Mouse (Mus musculus) heart, embryonic 15.5 days (tissue): Measurements from ENCODE around the gene Zfp933. TPM values are rescaled to one million over a fixed set of nuclear protein-coding genes. Genes with fewer than 3 reads are reported as not detected.
"Not testable (repeated sequence)": the region's sequence is repeated elsewhere in the genome, so short reads cannot be mapped to it uniquely, and the experiment has no call there.

Experiments used
- ATAC-seq: fragments of 200-750 bp; cut with Nextera tagmentation; replicated peaks from 2 replicates; pipeline ENCODE4 v1.8.0; 2017; ENCODE audit warnings: low read depth, moderate TSS enrichment; ENCODE audit not compliant: insufficient number of reproducible peaks, insufficient read depth, low FRiP score
- H3K27ac ChIP-seq: fragments of 300-500 bp; sonication (generic); 2 replicates; pipeline ENCODE4 v1.5.1; 2015; ENCODE audit warnings: mild to moderate bottlenecking, inconsistent platforms
- H3K27me3 ChIP-seq: fragments of 300-500 bp; sonication (generic); 2 replicates; pipeline ENCODE4 v1.6.1; 2015; ENCODE audit warnings: inconsistent platforms
- H3K36me3 ChIP-seq: fragments of 300-500 bp; sonication (generic); 2 replicates; pipeline ENCODE4 v1.6.1; 2015; ENCODE audit warnings: mild to moderate bottlenecking, inconsistent platforms
- H3K4me1 ChIP-seq: fragments of 300-500 bp; sonication (generic); replicated peaks from 2 replicates; pipeline ENCODE4 v1.6.1; 2015; ENCODE audit warnings: inconsistent platforms
- H3K4me2 ChIP-seq: fragments of 300-500 bp; sonication (generic); 2 replicates; pipeline ENCODE4 v1.6.1; 2015; ENCODE audit warnings: inconsistent platforms, mild to moderate bottlenecking, moderate library complexity
- H3K4me3 ChIP-seq: fragments of 300-500 bp; sonication (generic); 2 replicates; pipeline ENCODE4 v1.5.1; 2015; ENCODE audit warnings: mild to moderate bottlenecking, inconsistent platforms
- H3K9ac ChIP-seq: fragments of 300-500 bp; sonication (generic); 2 replicates; pipeline ENCODE4 v1.6.1; 2015; ENCODE audit warnings: mild to moderate bottlenecking, inconsistent platforms
- H3K9me3 ChIP-seq: fragments of 300-500 bp; sonication (generic); replicated peaks from 2 replicates; pipeline ENCODE4 v1.6.1; 2016; ENCODE audit warnings: inconsistent platforms
- WGBS: fragments of 180-500 bp; shearing (Covaris S2); methylation state at CpG from one replicate; pipeline ENCODE4 v1.1.7; 2015; ENCODE audit warnings: mixed read lengths; 5-methylcytosine and 5-hydroxymethylcytosine counted together
- polyA plus RNA-seq: library from polyadenylated mRNA; unstranded; fragments of >200 nt; fragmentation: Nextera tagmentation; extraction: Ambion mirVana; gene quantifications from 2 replicates; pipeline ENCODE4 v1.2.1, GENCODE M21; 2015

Zfp933 gene
- polyA plus RNA-seq, 1 experiment from 2014 or later, result 4.0 TPM

DNA sequence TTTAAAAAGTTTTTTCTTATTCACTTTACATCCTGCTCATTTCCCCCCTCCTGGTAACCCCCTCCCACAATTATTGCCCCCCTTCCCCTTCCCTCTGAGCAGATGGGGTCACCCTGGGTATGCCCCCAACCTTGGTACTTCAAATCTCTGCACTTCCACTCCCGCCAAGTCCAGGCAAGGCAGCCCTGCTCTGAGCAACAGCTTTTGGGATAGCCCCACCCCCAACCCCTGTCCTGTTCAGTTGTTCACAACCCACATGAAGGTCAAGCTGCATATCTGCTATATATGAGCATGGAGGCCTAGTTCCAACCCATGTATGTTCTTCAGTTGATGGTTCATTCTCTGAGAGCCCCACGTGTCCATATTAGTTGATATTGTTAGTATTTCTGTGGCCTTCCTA is 2.6 kb upstream of the Zfp933 start:
- Histone ChIP-seq H3K9me3 (no peaks in the 10 kb centered on the region), H3K27me3 (no peaks in the 10 kb centered on the region), H3K9ac (no peak overlapping the region), H3K36me3 (no peaks in the 10 kb centered on the region), H3K4me3 (no peak overlapping the region), H3K4me1 (peaks cover 9% of the 10 kb centered on the region), H3K27ac (no peak overlapping the region), H3K4me2 (no peak overlapping the region)
- ATAC-seq, result no peak
- 80% methylated on average over 2 of the region's 2 CpGs for WGBS

DNA sequence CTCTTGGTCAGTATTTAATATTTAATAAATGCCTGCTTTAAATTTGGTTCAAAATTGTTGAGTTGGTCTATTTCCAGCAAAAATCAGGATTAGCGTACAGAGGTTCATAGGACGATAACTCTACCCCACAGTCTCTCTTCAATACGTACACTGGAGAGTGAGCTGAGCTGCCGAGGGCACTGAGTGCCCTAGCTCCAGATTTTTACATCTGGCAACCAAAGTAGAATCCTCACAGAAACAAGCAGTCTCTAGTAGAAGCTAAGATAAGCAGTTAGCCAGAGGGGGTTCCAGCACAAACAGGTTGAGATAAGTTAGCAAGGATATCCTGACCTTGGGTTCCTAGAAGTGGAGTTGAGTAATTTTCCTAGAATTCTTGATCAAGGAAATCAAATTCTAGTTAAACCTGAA is 422 bp upstream of the Zfp933 start:
- H3K27ac ChIP-seq, result peak overlapping the region; percentile 17
- peak; percentile 42 for ATAC-seq
- peak overlapping the region; percentile 92 for H3K4me3 ChIP-seq
- H3K4me1 ChIP-seq, result peaks cover 9% of the 10 kb centered on the region
- H3K36me3 ChIP-seq, result peaks cover 5% of the 10 kb centered on the region; the same call in 1 of the 2 replicates
- H3K27me3 ChIP-seq, result no peaks in the 10 kb centered on the region
- peak overlapping the region; percentile 35 for H3K9ac ChIP-seq
- WGBS, result 4% methylated on average over 4 of the region's 4 CpGs
- H3K4me2 ChIP-seq, result peak overlapping the region; percentile 64
- H3K9me3 ChIP-seq, result no peaks in the 10 kb centered on the region

DNA sequence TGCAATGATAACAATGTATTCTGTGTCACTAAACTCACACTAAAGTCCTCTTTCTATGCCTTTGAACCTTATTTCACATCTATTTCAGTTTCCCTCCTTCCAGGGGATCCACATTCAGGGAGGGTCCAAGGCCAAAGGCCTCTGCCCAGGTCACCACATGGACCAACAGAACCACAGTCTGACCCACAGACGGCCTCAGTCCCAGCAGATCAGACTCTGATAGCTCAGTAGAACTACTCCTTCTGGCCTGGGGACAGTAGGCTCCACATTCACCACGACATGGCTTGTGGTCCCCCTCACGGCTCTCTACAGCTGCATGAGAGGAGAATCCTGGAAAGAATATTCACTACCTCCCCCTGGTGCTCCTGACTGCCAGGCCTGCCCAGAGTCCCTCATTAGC is 5.3 kb downstream of the Zfp933 start:
- H3K9ac ChIP-seq, result no peak overlapping the region
- peaks cover 7% of the 10 kb centered on the region; the same call in 1 of the 2 replicates for H3K9me3 ChIP-seq
- no peak for ATAC-seq
- no peak overlapping the region for H3K4me2 ChIP-seq
- H3K4me1 ChIP-seq, result peaks cover 6% of the 10 kb centered on the region
- WGBS, result 93% methylated on average over 3 of the region's 3 CpGs
- no peaks in the 10 kb centered on the region for H3K27me3 ChIP-seq
- peaks cover 32% of the 10 kb centered on the region for H3K36me3 ChIP-seq
- H3K27ac ChIP-seq, result no peak overlapping the region
- no peak overlapping the region for H3K4me3 ChIP-seq

DNA sequence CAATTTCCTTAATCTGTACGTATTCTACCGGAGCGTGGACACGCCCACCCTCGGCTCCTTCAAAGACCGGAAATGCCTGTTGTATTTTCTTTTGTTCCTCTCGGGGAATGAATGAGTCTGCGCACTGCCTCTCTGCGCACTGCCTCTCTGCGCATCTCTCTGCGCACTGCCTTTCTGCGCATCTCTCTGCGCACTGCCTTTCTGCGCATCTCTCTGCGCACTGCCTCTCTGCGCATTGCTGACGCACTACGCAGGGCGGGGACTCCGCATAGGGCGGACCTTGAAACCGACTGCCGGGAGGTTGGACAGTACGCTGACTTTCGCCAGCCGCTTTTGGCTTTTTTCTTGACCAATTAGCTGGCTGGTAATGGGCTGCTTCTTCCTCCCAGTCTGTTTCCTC is 8.9 kb downstream of the Zfp933 start:
- ATAC-seq, H3K4me3 ChIP-seq, H3K9me3 ChIP-seq, H3K4me1 ChIP-seq, H3K4me2 ChIP-seq, H3K27me3 ChIP-seq, H3K27ac ChIP-seq, H3K9ac ChIP-seq: not testable (repeated sequence)
- peaks cover 29% of the 10 kb centered on the region for H3K36me3 ChIP-seq
- 98% methylated on average over 14 of the region's 26 CpGs for WGBS

DNA sequence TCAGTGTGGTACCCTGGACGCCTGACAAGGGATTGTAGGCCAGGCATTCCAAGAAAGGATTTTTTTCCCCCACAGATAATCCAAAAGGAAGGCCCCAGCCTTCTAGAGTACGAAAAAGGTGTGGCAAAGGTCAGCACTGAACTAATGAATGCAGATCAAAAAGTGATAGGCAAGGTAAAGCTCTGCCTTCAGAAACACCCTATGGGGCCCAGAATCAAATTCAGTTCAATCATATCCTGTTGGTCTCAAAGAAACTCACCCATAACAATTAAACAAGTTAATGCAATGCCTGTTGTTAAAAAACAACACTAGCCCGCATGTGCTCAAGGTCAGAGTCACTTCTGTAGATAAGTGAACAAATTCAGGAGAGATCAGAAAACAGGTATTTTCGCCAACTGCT is 23.8 kb downstream of the Zfp933 start:
- H3K9me3 ChIP-seq, result peaks cover 60% of the 10 kb centered on the region
- H3K4me3 ChIP-seq, result no peak overlapping the region
- H3K36me3 ChIP-seq, result peaks cover 55% of the 10 kb centered on the region
- WGBS, result 94% methylated on average over 4 of the region's 4 CpGs
- H3K4me2 ChIP-seq, result no peak overlapping the region
- no peak for ATAC-seq
- no peak overlapping the region for H3K27ac ChIP-seq
- no peak overlapping the region for H3K9ac ChIP-seq
- H3K4me1 ChIP-seq, result no peaks in the 10 kb centered on the region
- no peaks in the 10 kb centered on the region for H3K27me3 ChIP-seq

DNA sequence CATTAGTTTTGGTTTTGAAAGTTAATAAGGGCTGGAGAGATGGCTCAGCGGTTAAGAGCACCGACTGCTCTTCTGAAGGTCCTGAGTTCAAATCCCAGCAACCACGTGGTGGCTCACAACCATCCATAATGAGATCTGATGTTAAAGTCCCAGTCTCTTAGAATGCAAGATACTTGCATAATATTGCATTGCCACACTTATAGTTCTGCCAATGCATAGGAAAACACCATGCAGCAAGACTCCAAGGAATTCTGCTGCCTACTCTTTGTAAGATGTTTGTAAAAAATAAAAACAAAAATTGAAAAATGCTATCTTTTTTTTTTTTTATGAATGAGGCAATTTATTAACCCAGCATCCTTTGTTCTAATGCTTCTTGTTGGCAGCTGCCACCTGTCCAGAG is 26.8 kb downstream of the Zfp933 start:
- ATAC-seq, H3K9ac ChIP-seq, H3K4me3 ChIP-seq, H3K4me2 ChIP-seq, H3K27me3 ChIP-seq, H3K27ac ChIP-seq, H3K4me1 ChIP-seq: not testable (repeated sequence)
- 83% methylated on average over 3 of the region's 3 CpGs for WGBS
- Histone ChIP-seq H3K9me3 (peaks cover 46% of the 10 kb centered on the region), H3K36me3 (peaks cover 30% of the 10 kb centered on the region)

DNA sequence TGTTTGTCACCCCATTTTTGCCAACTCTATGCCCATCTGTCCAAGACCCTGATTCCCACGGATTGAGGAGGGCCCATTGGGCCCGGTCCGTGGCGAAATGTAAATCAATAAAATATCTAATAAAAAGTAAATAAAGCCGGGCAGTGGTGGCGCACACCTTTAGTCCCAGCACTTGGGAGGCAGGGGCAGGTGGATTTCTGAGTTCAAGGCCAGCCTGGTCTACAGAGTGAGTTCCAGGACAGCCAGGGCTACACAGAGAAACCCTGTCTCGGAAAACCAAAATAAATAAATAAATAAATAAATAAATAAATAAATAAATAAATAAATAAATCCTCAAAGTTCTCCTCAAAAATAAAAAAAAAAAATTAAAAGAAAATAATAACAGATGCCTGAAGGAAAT is 28.5 kb downstream of the Zfp933 start:
- Histone ChIP-seq H3K9me3 (peaks cover 30% of the 10 kb centered on the region; the same call in 1 of the 2 replicates), H3K36me3 (peaks cover 12% of the 10 kb centered on the region)
- H3K4me1 ChIP-seq, H3K4me2 ChIP-seq, ATAC-seq, H3K9ac ChIP-seq, H3K27ac ChIP-seq, H3K27me3 ChIP-seq, H3K4me3 ChIP-seq: not testable (repeated sequence)
- WGBS, result 80% methylated on average over 7 of the region's 7 CpGs

DNA sequence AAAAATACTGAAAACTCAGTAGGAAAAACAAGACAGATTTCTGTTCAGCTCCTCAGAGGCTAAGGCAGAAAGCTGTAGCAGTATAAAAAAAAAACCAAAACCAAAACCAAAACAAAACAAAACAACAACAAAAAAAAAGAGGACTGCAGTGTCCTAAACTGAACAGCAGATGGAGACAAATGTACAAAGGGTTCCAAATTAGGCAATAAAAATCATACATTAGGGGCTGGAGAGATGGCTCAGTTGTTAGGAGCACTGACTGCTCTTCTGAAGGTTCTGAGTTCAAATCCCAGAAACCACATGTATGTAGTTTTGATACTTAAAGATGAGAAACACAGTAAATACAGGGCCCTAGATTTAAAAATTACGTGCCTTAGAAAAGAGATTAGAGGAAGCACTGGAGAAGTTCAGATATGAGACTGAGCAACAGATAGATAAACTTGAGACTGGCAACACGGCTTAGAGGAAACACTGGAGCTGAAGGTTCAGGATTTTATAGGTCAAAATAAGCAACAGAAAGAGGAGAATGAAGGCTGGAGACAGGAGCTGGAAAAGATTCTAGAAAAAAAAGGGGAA is 33.5 kb downstream of the Zfp933 start:
- Histone ChIP-seq H3K27ac (no peak overlapping the region), H3K4me2 (no peak overlapping the region), H3K9me3 (no peaks in the 10 kb centered on the region), H3K4me1 (0 out of 2 replicates have a peak, but pooled peaks cover 3% of the 10 kb centered on the region), H3K36me3 (no peaks in the 10 kb centered on the region), H3K27me3 (no peaks in the 10 kb centered on the region), H3K4me3 (no peak overlapping the region), H3K9ac (no peak overlapping the region)
- no peak for ATAC-seq
- WGBS, result 59% methylated on average over 2 of the region's 2 CpGs

DNA sequence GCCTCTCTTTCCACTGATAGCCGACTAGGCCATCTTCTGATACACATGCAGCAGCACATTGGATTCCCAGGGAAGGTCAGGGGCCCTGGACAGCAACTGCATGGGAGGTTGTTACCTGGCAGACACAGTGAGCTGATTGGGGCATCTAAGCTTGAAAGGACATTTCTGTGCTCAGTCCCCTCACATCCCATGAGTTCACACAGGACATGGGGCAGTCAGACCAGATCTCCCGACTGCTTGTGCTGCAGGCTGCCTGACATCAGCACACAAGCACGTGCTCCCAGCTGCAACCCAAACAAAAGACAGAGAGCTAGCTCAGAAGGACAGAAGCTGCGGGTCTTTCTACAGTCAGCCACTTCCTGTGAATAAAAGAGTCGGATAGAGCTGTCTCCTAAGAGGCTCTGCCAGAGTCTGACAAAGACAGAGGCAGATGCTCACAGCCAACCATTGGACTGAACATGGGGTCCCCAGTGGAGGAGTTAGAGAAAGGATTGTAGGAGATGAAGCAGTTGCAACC is 34.9 kb downstream of the Zfp933 start:
- H3K9me3 ChIP-seq, result no peaks in the 10 kb centered on the region
- peaks cover 12% of the 10 kb centered on the region for H3K4me1 ChIP-seq
- H3K4me2 ChIP-seq, result no peak overlapping the region
- no peak overlapping the region for H3K9ac ChIP-seq
- no peaks in the 10 kb centered on the region for H3K27me3 ChIP-seq
- no peak overlapping the region for H3K27ac ChIP-seq
- ATAC-seq, result no peak
- no peak overlapping the region for H3K4me3 ChIP-seq
- no peaks in the 10 kb centered on the region for H3K36me3 ChIP-seq
- WGBS, result 42% methylated on average over 5 of the region's 5 CpGs

DNA sequence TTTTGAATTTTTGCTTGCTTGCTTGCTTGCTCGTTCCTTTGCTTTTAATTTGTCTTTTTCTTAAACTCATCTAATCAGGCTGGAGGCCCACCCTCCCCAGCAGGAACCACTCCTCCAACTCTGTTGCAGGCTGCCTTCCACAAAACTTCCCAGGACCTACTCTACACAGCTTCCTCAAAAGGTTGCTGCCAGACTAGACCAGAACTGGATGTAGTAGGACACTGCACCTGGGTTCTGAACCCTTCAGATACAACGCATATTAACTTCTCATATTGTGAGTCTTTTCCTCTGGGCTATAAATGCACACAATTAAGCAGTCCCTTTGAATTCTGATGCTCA is 38.2 kb downstream of the Zfp933 start:
- 47% methylated on average over 2 of the region's 2 CpGs for WGBS
- H3K9ac ChIP-seq, H3K36me3 ChIP-seq, H3K9me3 ChIP-seq, H3K27ac ChIP-seq, H3K27me3 ChIP-seq, ATAC-seq: not testable (repeated sequence)
- H3K4me3 ChIP-seq, result peak overlapping the region; percentile 59
- H3K4me2 ChIP-seq, result peak overlapping the region; percentile 79
- peaks cover 12% of the 10 kb centered on the region for H3K4me1 ChIP-seq

DNA sequence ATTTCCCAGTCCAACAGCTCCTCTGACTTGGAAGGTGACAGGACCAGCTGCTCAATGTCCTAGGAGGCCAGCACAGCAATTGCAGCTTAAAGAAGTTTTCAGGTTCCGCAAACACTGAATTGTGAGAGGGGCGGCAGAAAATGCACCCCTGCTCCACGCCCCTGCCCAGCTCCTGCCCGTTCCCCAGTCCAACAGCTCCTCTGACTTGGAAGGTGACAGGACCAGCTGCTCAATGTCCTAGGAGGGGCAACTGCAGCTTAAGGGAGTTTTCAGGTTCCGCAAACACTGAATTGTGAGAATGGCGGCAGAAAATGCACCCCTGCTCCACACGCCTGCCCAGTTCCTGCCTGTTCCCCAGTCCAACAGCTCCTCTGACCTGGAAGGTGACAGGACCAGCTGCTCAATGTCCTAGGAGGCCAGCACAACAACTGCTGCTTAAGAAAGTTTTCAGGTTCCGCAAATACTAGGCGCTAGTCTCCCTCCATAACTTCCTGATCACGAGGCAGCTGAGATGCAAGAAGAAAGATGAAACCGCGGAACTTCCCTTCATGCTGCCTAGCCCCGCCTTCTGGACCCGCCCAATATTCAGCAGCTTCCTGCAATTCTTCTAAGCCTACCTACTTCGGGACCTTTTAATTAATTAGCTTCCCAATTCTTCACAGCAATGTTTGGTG is 38.7 kb downstream of the Zfp933 start, which contains the start of gene Zfp984:
Gene Zfp984 (minus strand): TSS at position 497 of the 674 bp plus-strand sequence.
- ATAC-seq, result peak; percentile 47; the same call in 1 of the 2 replicates
- Histone ChIP-seq H3K4me1 (peaks cover 12% of the 10 kb centered on the region), H3K4me3 (peak within 1 kb of the TSS; percentile 59), H3K27ac (peak within 1 kb of the TSS; percentile 70), H3K9ac (peak within 1 kb of the TSS; percentile 56), H3K4me2 (peak within 1 kb of the TSS; percentile 79)
- not testable (repeated sequence) for H3K36me3 ChIP-seq, H3K27me3 ChIP-seq, H3K9me3 ChIP-seq
- WGBS, result 9% methylated on average over 15 of the region's 15 CpGs

DNA sequence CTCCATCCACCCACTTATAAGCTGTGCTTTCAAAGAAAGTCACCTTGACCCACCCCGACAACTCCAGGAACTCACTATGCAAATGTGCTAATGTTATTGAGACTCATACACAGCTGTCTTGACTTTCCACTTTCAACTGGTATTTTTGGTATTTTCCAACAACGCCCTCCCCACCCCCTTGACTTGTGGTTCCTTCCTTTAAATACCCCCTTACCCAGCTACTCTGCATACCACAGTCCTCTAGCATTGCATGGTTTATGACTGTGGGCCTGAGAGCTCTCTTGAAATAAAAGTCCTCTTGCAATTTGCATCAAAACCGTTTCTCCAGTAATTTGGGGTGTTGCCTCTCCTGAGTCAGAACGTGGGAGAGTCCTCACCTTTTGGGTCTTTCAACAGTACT is 39.7 kb downstream of the Zfp933 start:
- H3K9me3 ChIP-seq, H3K27me3 ChIP-seq, ATAC-seq, H3K9ac ChIP-seq, H3K27ac ChIP-seq: not testable (repeated sequence)
- peak overlapping the region; percentile 59 for H3K4me3 ChIP-seq
- peaks cover 12% of the 10 kb centered on the region for H3K4me1 ChIP-seq
- 54% methylated on average over 4 of the region's 4 CpGs for WGBS
- peaks cover 10% of the 10 kb centered on the region for H3K36me3 ChIP-seq
- H3K4me2 ChIP-seq, result peak overlapping the region; percentile 79
